Mouse (Mus musculus): ENCODE results near the gene Nlrp9a. TPM values are rescaled to one million over a fixed set of nuclear protein-coding genes. Genes with fewer than 3 reads are reported as not detected.

Nlrp9a gene
- not detected for polyA plus RNA-seq (2017; shearing (Covaris generic))

DNA sequence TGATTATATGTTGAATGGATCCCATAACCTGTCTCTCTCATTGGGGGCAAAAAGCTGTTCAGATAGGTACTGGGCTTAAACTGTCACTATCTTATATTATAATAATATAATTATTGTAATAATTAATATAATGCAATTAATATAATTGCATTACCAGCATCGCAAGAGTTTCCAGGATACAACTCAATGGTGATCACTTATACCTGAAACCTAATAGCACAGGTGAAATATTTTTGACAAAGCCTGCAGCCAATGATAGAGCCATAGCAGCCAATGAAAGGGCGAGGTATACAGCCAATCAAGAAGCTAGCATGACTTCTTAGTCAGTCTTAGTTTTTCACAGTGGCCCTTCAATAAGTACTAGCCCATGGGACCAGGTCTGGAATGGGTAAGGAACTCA lies at the start of gene Nlrp9a:
Nlrp9a (plus strand) TSS at position 301 of the 400 bp plus-strand sequence.

GRCm38 (mm10) chr7:26618364-26618763 lies 83.5 kb downstream of the Nlrp9a start, which contains the start of gene Vmn1r185:
TSS of gene Vmn1r185 (minus strand) at chr7:26618464.

Other genes with a start within 250 kb of the Nlrp9a start
- gene Cyp2a4, start 227.9 kb upstream of the Nlrp9a start, polyA plus RNA-seq (2017; shearing (Covaris generic)) = not detected
- not detected for gene Nlrp9c, start 131.3 kb upstream of the Nlrp9a start, polyA plus RNA-seq (2017; shearing (Covaris generic))
- 0.09 TPM for gene Nlrp4a, start 99.9 kb upstream of the Nlrp9a start, polyA plus RNA-seq (2017; shearing (Covaris generic))
- 0.07 TPM for gene Vmn1r185, start 83.4 kb downstream of the Nlrp9a start, polyA plus RNA-seq (2017; shearing (Covaris generic))
- not detected for gene Cyp2b23, start 151.4 kb downstream of the Nlrp9a start, polyA plus RNA-seq (2017; shearing (Covaris generic))
- not detected for gene Cyp2b19, start 222.1 kb downstream of the Nlrp9a start, polyA plus RNA-seq (2017; shearing (Covaris generic))

All from activated CD4-positive, CD25-positive, alpha-beta regulatory T cell, adult 9 weeks (primary cell).